Mouse (Mus musculus): ENCODE results near the gene Actr2. TPM values are rescaled to one million over a fixed set of nuclear protein-coding genes. Genes with fewer than 3 reads are reported as not detected.

Gene Actr2
- polyA plus RNA-seq, 1 experiment from 2014 or later = 75.7 TPM

DNA sequence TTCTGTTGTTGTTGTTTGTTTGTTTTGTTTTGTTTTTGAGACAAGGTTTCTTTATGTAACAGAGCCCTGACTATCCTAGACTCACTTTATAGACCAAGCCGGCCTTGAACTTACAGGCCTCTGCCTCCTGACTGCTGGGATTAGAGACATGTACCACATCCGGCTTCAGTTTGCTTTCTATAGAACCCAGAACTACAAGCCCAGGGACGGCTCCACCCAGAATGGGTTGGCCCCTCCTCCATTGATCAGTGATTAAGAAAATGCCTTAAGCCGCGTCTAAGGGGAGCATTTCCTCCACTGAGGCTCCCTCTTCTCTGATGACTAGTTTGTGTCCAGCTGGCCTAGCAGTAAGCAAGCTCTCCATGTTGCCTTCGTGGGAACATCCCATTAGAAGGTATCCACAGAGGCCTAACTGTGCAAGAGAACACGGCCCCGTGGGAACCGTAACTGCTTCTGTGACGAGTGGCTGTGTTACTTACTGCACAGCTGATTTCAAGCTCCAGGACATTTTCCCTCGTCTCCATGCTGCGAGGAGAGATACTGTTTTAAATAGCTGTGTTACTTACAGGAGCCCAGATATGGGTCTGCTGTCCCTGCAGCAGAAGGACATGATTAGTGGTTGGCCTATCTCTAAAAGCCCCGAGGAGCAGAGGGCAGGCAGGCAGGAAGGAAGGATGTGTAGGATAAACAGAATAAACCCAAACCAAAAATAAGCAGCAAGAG, 59.7 kb downstream of the Actr2 start:
- no peak for ATAC-seq (ENCODE audit: insufficient number of reproducible peaks, insufficient read depth, low FRiP score, low read depth)
- H3K36me3 ChIP-seq (ENCODE audit: control insufficient read depth, insufficient read depth, low read length) = no peaks in the 10 kb centered on the region
- H3K27me3 ChIP-seq (ENCODE audit: control insufficient read depth, insufficient read depth, low read length) = no peaks in the 10 kb centered on the region
- H3K4me3 ChIP-seq (ENCODE audit: low read depth, low read length) = no peak overlapping the region
- H3K9me3 ChIP-seq (ENCODE audit: control insufficient read depth, low read depth, low read length) = no peaks in the 10 kb centered on the region
- 55% methylated on average over 13 of the region's 13 CpGs for WGBS
- H3K4me1 ChIP-seq (ENCODE audit: control insufficient read depth, insufficient read depth, low read length) = no peaks in the 10 kb centered on the region
- H3K9ac ChIP-seq (replicated peaks; ENCODE audit: low read depth, low read length) = no peak overlapping the region
- no peak overlapping the region for H3K27ac ChIP-seq (ENCODE audit: low read length)
- H3K4me2 ChIP-seq (replicated peaks; ENCODE audit: low read depth, low read length) = no peak overlapping the region

DNA sequence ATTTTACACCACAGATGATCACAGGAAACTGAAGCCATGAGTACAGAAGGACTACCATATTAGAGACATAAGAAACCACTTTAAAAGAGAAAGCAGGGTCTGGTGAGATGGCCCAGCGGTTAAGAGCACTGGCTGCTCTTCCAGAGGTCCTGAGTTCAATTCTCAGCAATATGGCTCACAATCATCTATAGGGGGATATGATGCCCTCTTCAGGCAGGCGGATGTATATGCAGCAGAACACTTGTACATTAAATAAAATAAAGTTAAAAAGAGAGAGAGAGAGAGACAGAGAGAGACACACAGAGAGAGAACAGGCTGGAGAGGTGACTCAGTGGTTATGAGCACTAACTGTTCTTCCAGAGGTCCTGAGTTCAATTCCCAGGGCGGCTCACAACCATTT, 67.1 kb downstream of the Actr2 start:
- Histone ChIP-seq H3K36me3 (ENCODE audit: control insufficient read depth, insufficient read depth, low read length) (no peaks in the 10 kb centered on the region), H3K9me3 (ENCODE audit: control insufficient read depth, low read depth, low read length) (no peaks in the 10 kb centered on the region), H3K9ac (replicated peaks; ENCODE audit: low read depth, low read length) (no peak overlapping the region), H3K27ac (ENCODE audit: low read length) (no peak overlapping the region), H3K4me3 (ENCODE audit: low read depth, low read length) (no peak overlapping the region), H3K4me1 (ENCODE audit: control insufficient read depth, insufficient read depth, low read length) (peaks cover 5% of the 10 kb centered on the region; the same call in 1 of the 2 replicates), H3K4me2 (replicated peaks; ENCODE audit: low read depth, low read length) (no peak overlapping the region), H3K27me3 (ENCODE audit: control insufficient read depth, insufficient read depth, low read length) (no peaks in the 10 kb centered on the region)
- WGBS = 69% methylated on average over 3 of the region's 3 CpGs
- ATAC-seq (ENCODE audit: insufficient number of reproducible peaks, insufficient read depth, low FRiP score, low read depth) = no peak

DNA sequence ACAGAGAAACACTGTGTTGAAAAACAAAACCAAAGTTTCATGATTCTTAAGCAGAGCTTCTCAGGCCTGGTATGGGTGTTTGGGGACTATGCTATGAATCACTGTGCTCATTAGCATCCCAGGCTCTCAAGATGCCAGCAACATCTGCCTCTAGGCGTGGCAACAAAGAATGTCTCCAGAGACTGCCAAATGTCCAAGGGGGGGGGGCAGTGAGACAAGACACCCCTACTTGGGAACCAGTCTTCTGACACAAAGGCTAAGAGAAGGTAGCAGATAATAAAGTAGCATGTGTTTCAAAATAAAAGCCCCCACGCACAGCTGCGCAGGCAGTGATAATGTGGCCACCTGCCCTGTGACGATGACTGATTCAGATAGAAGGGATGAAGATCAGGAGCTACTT, 69.5 kb downstream of the Actr2 start:
- ATAC-seq (ENCODE audit: insufficient number of reproducible peaks, insufficient read depth, low FRiP score, low read depth) = no peak

DNA sequence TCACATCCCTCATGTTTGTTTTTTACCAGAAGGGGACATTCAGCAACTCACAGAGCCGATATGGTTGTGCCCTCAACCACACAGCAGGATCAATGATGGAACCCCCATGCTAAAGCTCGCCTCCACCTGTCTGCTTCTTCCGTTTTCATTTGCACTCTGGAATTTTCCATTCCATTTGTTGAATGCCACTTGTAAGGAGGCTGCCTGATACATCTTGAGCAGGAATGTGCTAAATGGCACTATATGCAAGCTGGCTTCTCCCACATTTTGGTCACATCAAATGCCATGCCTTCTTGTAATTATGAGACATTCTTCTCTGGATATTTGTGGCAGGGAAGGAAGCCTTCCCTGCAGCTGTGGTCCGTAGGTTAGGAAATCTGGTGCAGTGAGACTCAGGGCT, 70.6 kb downstream of the Actr2 start:
- Histone ChIP-seq H3K4me1 (ENCODE audit: control insufficient read depth, insufficient read depth, low read length) (peaks cover 5% of the 10 kb centered on the region; the same call in 1 of the 2 replicates), H3K27ac (ENCODE audit: low read length) (no peak overlapping the region), H3K4me3 (ENCODE audit: low read depth, low read length) (no peak overlapping the region), H3K27me3 (ENCODE audit: control insufficient read depth, insufficient read depth, low read length) (no peaks in the 10 kb centered on the region), H3K9ac (replicated peaks; ENCODE audit: low read depth, low read length) (no peak overlapping the region), H3K4me2 (replicated peaks; ENCODE audit: low read depth, low read length) (no peak overlapping the region), H3K9me3 (ENCODE audit: control insufficient read depth, low read depth, low read length) (no peaks in the 10 kb centered on the region), H3K36me3 (ENCODE audit: control insufficient read depth, insufficient read depth, low read length) (no peaks in the 10 kb centered on the region)
- 66% methylated on average over 4 of the region's 4 CpGs for WGBS
- ATAC-seq (ENCODE audit: insufficient number of reproducible peaks, insufficient read depth, low FRiP score, low read depth) = no peak

More for the DNA sequence above, 69.5 kb downstream of the Actr2 start:
- 81% methylated on average over 4 of the region's 4 CpGs for WGBS
- no peaks in the 10 kb centered on the region for H3K27me3 ChIP-seq (ENCODE audit: control insufficient read depth, insufficient read depth, low read length)
- no peak overlapping the region for H3K4me3 ChIP-seq (ENCODE audit: low read depth, low read length)
- H3K9me3 ChIP-seq (ENCODE audit: control insufficient read depth, low read depth, low read length) = no peaks in the 10 kb centered on the region
- peaks cover 5% of the 10 kb centered on the region; the same call in 1 of the 2 replicates for H3K4me1 ChIP-seq (ENCODE audit: control insufficient read depth, insufficient read depth, low read length)
- no peak overlapping the region for H3K9ac ChIP-seq (replicated peaks; ENCODE audit: low read depth, low read length)
- no peak overlapping the region for H3K4me2 ChIP-seq (replicated peaks; ENCODE audit: low read depth, low read length)
- H3K27ac ChIP-seq (ENCODE audit: low read length) = no peak overlapping the region
- no peaks in the 10 kb centered on the region for H3K36me3 ChIP-seq (ENCODE audit: control insufficient read depth, insufficient read depth, low read length)

DNA sequence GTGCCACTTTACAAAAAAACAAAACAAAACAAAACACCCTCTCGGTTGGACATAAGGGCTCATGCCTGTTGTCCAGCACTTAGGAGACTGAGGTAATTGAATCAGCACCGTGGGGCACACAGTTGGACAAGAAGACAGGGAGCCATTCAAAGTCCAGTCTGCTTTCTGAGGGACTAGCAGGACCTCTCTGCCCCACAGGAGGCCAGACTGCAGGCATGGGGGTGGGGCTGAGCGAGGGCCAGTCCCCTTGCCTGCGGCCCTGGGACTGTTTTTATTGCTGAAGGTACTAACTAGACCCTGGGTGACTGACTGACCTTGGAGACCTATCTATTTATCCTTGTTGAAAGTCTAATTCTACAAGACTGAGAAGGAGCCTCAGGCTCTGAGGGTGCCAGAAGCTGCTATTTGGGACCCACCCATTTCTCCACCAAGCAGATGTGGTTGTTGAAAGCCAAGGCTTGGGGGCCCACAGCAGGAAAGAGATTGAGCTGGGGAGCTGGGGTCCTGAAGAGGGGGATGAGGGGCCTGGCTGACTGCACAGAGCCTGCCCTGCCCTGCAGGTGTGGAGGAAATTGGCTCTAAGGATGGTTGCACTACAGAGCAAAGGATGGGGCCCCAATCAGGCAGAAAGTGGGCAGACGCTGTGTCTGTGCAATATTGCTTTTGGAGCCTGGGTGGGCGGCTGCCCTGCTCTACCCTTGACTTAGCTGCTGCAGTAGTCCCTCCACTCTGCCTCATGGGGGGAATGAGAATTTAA, 71.4 kb downstream of the Actr2 start:
- 40% methylated on average over 6 of the region's 6 CpGs for WGBS
- Histone ChIP-seq H3K9me3 (ENCODE audit: control insufficient read depth, low read depth, low read length) (no peaks in the 10 kb centered on the region), H3K27me3 (ENCODE audit: control insufficient read depth, insufficient read depth, low read length) (no peaks in the 10 kb centered on the region), H3K27ac (ENCODE audit: low read length) (no peak overlapping the region), H3K4me1 (ENCODE audit: control insufficient read depth, insufficient read depth, low read length) (peaks cover 5% of the 10 kb centered on the region; the same call in 1 of the 2 replicates), H3K4me2 (replicated peaks; ENCODE audit: low read depth, low read length) (no peak overlapping the region), H3K9ac (replicated peaks; ENCODE audit: low read depth, low read length) (no peak overlapping the region), H3K4me3 (ENCODE audit: low read depth, low read length) (no peak overlapping the region), H3K36me3 (ENCODE audit: control insufficient read depth, insufficient read depth, low read length) (no peaks in the 10 kb centered on the region)
- ATAC-seq (ENCODE audit: insufficient number of reproducible peaks, insufficient read depth, low FRiP score, low read depth) = no peak

DNA sequence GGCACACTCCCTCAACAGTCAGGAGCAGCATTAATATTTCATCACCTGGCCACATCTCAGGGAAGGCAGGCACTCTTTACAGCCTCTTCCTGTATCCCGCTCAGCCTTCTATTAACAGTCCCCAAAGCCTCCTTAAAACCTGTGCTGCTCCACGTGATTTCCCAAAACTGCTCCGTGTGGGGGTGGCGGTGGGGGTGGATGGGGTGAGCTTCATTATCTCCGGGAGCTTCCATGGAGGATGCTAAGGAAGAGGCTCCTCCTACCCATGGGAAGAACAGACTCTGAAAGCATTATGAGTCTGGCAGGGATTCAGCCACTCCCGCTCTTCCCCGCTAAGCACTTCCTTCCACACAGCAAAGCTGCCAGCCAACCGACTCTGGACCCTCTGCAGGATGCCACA, 74.0 kb downstream of the Actr2 start:
- 48% methylated on average over 8 of the region's 8 CpGs for WGBS
- Histone ChIP-seq H3K27me3 (ENCODE audit: control insufficient read depth, insufficient read depth, low read length) (no peaks in the 10 kb centered on the region), H3K4me2 (replicated peaks; ENCODE audit: low read depth, low read length) (no peak overlapping the region), H3K27ac (ENCODE audit: low read length) (no peak overlapping the region), H3K4me3 (ENCODE audit: low read depth, low read length) (no peak overlapping the region), H3K4me1 (ENCODE audit: control insufficient read depth, insufficient read depth, low read length) (peaks cover 5% of the 10 kb centered on the region; the same call in 1 of the 2 replicates), H3K9ac (replicated peaks; ENCODE audit: low read depth, low read length) (no peak overlapping the region), H3K36me3 (ENCODE audit: control insufficient read depth, insufficient read depth, low read length) (no peaks in the 10 kb centered on the region), H3K9me3 (ENCODE audit: control insufficient read depth, low read depth, low read length) (no peaks in the 10 kb centered on the region)
- ATAC-seq (ENCODE audit: insufficient number of reproducible peaks, insufficient read depth, low FRiP score, low read depth) = no peak

DNA sequence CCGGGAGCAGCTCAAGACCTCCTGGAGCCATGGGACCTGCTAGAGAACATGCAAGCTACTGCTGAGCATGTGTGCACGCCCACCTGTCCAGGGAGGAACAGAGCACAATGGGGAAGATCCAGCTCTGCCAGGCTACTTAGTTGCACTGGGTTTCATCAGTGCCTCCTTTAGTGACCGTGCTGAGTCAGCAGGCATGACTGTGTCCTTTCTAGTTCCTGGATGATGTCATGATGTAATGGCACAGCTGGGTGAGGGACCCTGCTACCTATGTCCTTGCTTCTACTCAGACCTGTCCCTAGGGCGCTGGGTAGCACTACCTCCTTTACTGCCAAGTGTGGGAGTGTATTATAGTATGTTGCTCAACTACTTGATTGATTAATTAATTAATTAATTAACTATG, 75.0 kb downstream of the Actr2 start:
- Histone ChIP-seq H3K36me3 (ENCODE audit: control insufficient read depth, insufficient read depth, low read length) (no peaks in the 10 kb centered on the region), H3K27ac (ENCODE audit: low read length) (no peak overlapping the region), H3K4me2 (replicated peaks; ENCODE audit: low read depth, low read length) (no peak overlapping the region), H3K9ac (replicated peaks; ENCODE audit: low read depth, low read length) (no peak overlapping the region), H3K4me3 (ENCODE audit: low read depth, low read length) (no peak overlapping the region), H3K4me1 (ENCODE audit: control insufficient read depth, insufficient read depth, low read length) (peaks cover 5% of the 10 kb centered on the region; the same call in 1 of the 2 replicates), H3K9me3 (ENCODE audit: control insufficient read depth, low read depth, low read length) (no peaks in the 10 kb centered on the region), H3K27me3 (ENCODE audit: control insufficient read depth, insufficient read depth, low read length) (no peaks in the 10 kb centered on the region)
- 92% methylated on average over 4 of the region's 4 CpGs for WGBS
- ATAC-seq (ENCODE audit: insufficient number of reproducible peaks, insufficient read depth, low FRiP score, low read depth) = no peak

DNA sequence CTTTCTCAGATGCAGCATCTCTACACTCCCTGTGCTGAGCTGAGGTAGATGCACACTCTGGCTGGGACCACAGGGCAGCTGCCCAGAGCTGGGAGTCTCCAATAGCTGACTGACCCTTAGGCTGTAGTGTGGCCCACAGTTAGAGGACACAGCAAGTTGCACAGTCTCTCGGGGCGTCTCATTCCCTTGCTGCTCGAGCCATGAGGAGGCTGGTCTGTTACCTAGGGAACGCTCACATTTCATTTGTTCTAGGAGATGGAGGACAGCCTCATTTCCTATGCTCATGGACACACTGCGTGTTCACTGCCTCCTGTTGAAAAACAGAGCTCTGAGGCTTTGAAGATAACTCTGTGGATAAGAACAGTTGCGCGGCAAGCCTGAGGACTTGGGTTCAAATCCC, 76.7 kb downstream of the Actr2 start:
- Histone ChIP-seq H3K4me2 (replicated peaks; ENCODE audit: low read depth, low read length) (no peak overlapping the region), H3K4me3 (ENCODE audit: low read depth, low read length) (no peak overlapping the region), H3K27ac (ENCODE audit: low read length) (no peak overlapping the region), H3K36me3 (ENCODE audit: control insufficient read depth, insufficient read depth, low read length) (no peaks in the 10 kb centered on the region), H3K27me3 (ENCODE audit: control insufficient read depth, insufficient read depth, low read length) (no peaks in the 10 kb centered on the region), H3K9ac (replicated peaks; ENCODE audit: low read depth, low read length) (no peak overlapping the region), H3K9me3 (ENCODE audit: control insufficient read depth, low read depth, low read length) (no peaks in the 10 kb centered on the region), H3K4me1 (ENCODE audit: control insufficient read depth, insufficient read depth, low read length) (no peaks in the 10 kb centered on the region)
- WGBS = 83% methylated on average over 7 of the region's 7 CpGs
- no peak for ATAC-seq (ENCODE audit: insufficient number of reproducible peaks, insufficient read depth, low FRiP score, low read depth)

All from stomach, embryonic 14.5 days (tissue).